Mouse (Mus musculus) lung, postnatal 4 days (tissue): ENCODE measurements around the gene C030005K15Rik.
"Not testable (repeated sequence)": the region's sequence is repeated elsewhere in the genome, so short reads cannot be mapped to it uniquely, and the experiment has no call there.

Experiments used
- DNase-seq, 2 experiments: peaks; one replicate each; pipeline ENCODE4 v3.0.0; 2021

Gene C030005K15Rik

GRCm38 (mm10) chr10:97726655-97727054 is at the start of gene C030005K15Rik:
TSS of gene C030005K15Rik (minus strand) at chr10:97726755.
- not testable (repeated sequence) for DNase-seq

GRCm38 (mm10) chr10:97768171-97768749 is 41.7 kb upstream of the C030005K15Rik start:
- DNase-seq, result no peak

DNA sequence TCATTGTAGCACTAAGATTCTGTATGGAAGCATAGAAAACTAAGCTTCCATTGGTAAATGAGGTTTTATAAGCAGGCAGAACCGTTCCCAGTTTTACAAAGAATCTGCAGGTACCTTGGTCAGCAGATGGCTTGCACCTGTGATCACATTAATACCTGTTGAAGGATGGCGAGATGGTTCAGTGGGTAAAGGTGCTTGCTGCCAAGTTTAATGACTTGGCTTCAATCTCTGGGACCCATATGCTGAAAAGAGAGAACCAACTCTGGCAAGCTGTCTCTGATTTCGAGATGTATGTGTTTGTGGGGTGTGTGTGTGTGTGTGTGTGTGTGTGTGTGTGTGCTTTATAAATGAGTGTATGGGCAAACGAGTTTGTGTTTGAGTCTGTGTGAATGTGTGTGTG is 27.3 kb upstream of the C030005K15Rik start:
- DNase-seq, result no peak

DNA sequence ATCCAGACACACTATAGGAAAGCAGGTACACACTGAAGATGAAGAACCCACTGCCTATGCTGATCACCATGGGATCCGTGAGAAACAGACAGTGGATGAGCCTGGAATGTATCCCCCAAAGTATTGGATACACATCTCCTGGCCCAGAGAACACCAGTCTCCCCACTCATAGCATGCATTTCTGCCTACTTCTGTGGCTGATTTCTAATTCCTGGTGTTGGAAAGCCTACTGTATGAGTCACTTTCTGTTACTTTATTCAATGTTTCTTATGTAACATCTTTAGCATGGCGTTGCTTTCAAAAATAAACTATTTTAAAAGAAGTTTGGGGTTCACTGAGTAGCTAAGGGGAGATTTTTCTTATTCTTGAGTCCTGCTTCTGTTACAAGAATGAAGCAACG is 20.7 kb upstream of the C030005K15Rik start:
- no peak for DNase-seq

DNA sequence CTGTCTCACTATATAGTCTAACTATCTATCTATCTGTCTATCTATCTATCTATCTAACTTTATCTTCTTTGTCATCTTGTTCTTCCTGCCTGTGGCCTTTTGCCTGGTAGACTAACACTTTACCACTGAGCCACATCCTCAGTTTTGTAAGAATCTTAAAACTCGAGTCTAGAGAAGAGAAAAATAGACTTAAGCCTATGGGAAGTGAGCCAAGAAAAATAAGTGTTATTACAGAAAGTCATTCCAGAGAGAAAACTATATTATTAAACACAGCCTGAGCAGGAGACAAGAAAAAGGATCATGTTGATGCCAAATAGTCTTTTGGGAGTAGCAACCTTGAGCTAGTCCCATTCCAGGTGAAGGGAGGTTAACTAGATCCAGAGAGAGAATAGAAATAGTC is 626 bp downstream of the C030005K15Rik start:
- no peak for DNase-seq

GRCm38 (mm10) chr10:97722709-97723108 is 3.8 kb downstream of the C030005K15Rik start:
- DNase-seq, result no peak

- no peak for DNase-seq
Observed at GRCm38 (mm10) chr10:97720625-97721024, 5.9 kb downstream of the C030005K15Rik start.

- no peak for DNase-seq
Observed at GRCm38 (mm10) chr10:97718021-97718420, 8.5 kb downstream of the C030005K15Rik start.

GRCm38 (mm10) chr10:97717233-97717632 is 9.3 kb downstream of the C030005K15Rik start:
- DNase-seq, result no peak

DNA sequence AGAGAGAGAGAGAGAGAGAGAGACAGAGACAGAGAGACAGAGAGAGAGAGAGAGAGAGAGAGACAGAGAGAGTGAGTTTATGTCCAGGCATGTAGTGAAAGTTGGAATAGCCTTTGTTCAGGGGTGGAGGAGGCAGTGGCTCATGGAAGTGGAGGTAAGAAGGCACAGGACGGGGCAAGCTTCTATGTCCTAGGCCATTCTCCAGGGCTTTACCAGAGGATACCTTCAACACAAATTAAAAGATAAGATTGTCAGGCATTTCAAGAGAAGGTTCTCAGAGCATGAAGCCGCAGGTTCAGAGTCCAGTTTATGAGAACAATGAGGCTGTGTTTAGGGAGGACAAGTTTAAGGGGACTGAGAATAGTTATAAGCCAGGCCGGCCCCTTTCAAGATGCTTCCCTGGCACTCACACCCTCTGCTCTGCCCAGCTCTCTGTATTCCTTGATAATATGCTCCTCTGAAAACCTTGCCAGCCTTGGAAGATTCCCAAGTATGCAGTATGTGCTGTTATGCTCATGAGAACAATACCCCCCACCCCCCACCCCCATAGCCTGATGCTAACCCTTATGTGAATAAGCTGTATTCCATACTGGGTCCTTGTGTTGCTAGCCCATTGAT is 11.2 kb downstream of the C030005K15Rik start:
- no peak for DNase-seq

DNA sequence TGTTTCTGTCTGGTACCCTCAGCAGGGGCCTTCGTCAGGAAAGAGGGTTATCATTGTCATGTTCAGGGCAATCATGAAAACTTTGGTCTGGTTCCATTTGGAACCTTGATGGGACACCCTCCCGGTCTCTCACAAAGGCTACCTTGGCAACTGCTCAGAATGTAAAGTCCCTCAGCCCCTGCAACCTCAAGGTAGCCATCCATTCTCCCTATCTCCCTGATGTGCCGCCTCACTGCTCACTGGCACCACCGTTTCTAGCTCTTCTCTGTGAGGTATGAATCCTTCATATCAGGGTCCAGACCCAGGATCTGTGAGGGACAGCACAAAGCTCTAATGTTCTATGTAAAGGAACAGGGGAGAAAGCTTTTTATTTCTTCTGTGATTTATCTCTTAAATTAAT is 12.0 kb downstream of the C030005K15Rik start:
- no peak for DNase-seq

GRCm38 (mm10) chr10:97712687-97713086 is 13.9 kb downstream of the C030005K15Rik start:
- DNase-seq, result peak in 1 of 2 experiments; percentile 34

DNA sequence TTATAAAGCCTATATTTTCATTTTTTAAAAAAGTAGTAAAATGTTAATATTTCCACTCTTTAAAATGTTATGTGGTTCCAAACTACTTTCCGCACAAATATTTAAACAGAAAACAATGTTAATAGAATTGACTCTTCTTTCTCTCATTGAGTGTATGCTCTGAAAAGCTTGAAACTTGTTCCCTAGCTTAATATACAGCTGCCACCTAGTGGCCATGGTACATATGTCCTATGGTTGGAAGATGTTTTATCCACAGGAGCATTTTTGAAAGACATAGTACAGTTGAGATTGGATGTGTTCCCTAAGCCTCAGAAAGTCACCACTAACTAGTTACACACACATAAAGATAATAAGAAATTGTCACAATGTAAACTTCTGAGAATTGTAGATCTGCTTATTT is 22.0 kb downstream of the C030005K15Rik start:
- DNase-seq, result peak in 1 of 2 experiments; percentile 28

DNA sequence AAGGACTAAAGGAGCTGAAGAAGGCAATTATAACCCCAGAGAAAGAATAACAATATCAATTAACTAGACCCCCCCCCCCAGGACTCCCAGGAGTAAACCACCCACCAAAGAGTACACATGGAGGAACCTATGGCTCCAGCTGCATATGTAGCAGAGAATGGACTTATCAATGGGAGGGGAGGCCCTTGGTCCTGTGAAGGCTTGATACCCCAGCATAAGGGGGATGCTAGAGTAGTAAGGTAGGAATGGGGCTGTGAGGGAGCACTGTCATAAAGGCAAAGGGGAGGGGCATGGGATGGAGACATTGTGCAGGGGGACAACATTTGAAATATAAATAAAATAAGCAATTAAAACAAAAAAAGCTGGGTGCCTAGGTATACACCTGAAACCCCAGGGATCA is 24.2 kb downstream of the C030005K15Rik start:
- no peak for DNase-seq

- peak in 1 of 2 experiments; percentile 19 for DNase-seq
Observed at GRCm38 (mm10) chr10:97693398-97694135, 33.0 kb downstream of the C030005K15Rik start.

DNA sequence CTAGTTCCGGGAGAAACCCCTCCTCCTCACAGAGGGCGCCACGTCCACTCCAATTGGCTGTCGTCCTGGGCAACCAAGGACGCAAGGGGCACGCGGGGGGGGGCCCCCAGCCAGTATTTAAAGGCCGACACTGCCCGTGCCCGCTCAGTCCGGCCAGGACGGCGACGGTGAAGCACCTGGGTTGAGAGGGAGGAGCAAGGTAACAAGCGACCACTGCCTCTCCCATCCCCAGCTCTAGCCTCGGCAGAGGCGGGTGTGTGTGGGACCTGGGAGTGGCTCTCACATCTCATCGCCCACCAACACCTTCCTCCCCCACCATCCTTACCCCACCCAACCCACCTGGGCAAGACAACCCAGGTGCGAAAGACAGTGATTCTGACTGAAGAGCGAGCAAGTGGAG is 33.6 kb downstream of the C030005K15Rik start, which contains the start of gene Ccer1:
TSS of gene Ccer1 (plus strand) at position 147 of the 400 bp plus-strand sequence.
- peak in 1 of 2 experiments; percentile 21 for DNase-seq

DNA sequence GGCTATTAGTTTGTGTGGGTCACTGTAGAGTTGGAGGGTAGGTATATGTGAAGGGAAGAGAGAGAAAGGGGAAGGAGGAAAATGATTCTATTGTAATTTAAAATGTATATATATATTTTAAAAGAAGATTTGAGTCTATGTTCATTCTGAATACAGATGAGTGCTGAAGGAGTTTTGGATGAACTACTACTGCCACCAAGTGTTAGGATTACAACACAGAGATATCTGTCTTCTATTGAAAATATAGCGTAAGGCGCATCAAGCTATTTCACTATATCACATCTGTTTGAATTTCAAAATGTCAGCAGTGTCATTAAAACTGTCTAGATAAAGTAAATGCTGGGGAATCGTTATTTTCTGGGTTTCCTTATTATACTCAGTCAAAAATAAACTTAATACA is 37.1 kb downstream of the C030005K15Rik start:
- no peak for DNase-seq

GRCm38 (mm10) chr10:97687198-97687597 is 39.4 kb downstream of the C030005K15Rik start:
- DNase-seq, result no peak

DNA sequence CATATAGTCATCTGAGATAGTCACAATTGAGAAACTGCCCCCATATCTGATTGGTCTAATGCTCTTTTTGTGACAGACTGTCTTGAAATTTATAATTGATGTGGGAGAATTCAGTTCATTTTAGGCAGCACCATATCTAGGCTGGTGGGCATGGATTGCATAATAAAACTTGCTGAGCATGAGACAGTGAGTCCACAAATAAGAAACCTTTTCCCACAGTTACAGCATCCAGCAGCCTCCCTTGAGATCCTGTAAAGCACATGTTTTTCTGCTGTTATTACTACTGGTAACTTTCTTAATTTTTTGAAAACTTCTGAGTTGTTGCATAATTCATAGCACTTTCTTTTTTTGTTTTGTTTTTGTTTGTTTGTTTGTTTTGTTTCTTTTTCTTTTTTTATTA is 43.6 kb downstream of the C030005K15Rik start:
- no peak for DNase-seq
